Mouse (Mus musculus): Measurements from ENCODE around the gene Paqr4.

GRCm38 (mm10) chr17:23776216-23776615 is 35.5 kb upstream of the Paqr4 start:
- TF ChIP-seq POLR2A (IDR thresholded peaks at IDR 0.05; ENCODE audit: extremely low read depth, insufficient read depth, low read length) (no peak), CTCF (IDR thresholded peaks at IDR 0.05; ENCODE audit: extremely low read depth, insufficient read depth, low read length) (no peak)

Measured in cortical plate, adult 2 months (tissue).